Mouse (Mus musculus) layer of hippocampus, postnatal 25 days (tissue): Measurements from ENCODE around the gene Apeh. TPM values are rescaled to one million over a fixed set of nuclear protein-coding genes. Genes with fewer than 3 reads are reported as not detected.

ENCODE experiments used
- DNase-seq, 2 experiments: peaks; one replicate each; pipeline ENCODE4 v3.0.0; 2022; ENCODE audit warnings: mixed read lengths in 2 of 2, low spot score in 1 of 2; ENCODE audit errors: extremely low spot score in 1 of 2
- total RNA-seq, 2 experiments: library from RNA; stranded (reverse); gene quantifications; 2 replicates each; pipeline ENCODE4 v1.2.3; 2021

Apeh gene
- total RNA-seq, 2 experiments from 2014 or later = 32.0 to 32.7 TPM

GRCm38 (mm10) chr9:108121170-108121969, 27.0 kb upstream of the Apeh start:
- DNase-seq = no peak

- no peak for DNase-seq
Observed at GRCm38 (mm10) chr9:108120671-108121070, 26.3 kb upstream of the Apeh start.

- DNase-seq = no peak
Observed at GRCm38 (mm10) chr9:108119891-108120411, 25.5 kb upstream of the Apeh start.

- no peak for DNase-seq
Observed at GRCm38 (mm10) chr9:108117143-108117542, 22.7 kb upstream of the Apeh start.

GRCm38 (mm10) chr9:108115290-108116077, 21.1 kb upstream of the Apeh start:
- no peak for DNase-seq

- DNase-seq = no peak
Observed at GRCm38 (mm10) chr9:108112719-108113340, 18.4 kb upstream of the Apeh start.

GRCm38 (mm10) chr9:108111593-108112121, 17.3 kb upstream of the Apeh start:
- DNase-seq = no peak

- DNase-seq = no peak
Observed at GRCm38 (mm10) chr9:108111101-108111592, 16.7 kb upstream of the Apeh start.

GRCm38 (mm10) chr9:108110160-108110559, 15.8 kb upstream of the Apeh start:
- no peak for DNase-seq

GRCm38 (mm10) chr9:108107867-108108266, 13.5 kb upstream of the Apeh start:
- no peak for DNase-seq

- DNase-seq = no peak
Observed at GRCm38 (mm10) chr9:108106090-108106489, 11.7 kb upstream of the Apeh start.

GRCm38 (mm10) chr9:108105549-108105863, 11.1 kb upstream of the Apeh start:
- no peak for DNase-seq

GRCm38 (mm10) chr9:108104766-108105548, 10.6 kb upstream of the Apeh start:
- no peak for DNase-seq

- DNase-seq = no peak
Observed at GRCm38 (mm10) chr9:108099619-108100018, 5.2 kb upstream of the Apeh start.

GRCm38 (mm10) chr9:108095949-108096712, 1.7 kb upstream of the Apeh start:
- DNase-seq = no peak

- DNase-seq = peak in 1 of 2 experiments; percentile 61
Observed at GRCm38 (mm10) chr9:108095518-108095917, 1.1 kb upstream of the Apeh start.

GRCm38 (mm10) chr9:108094998-108095411, 599 bp upstream of the Apeh start:
- no peak for DNase-seq

- no peak for DNase-seq
Observed at GRCm38 (mm10) chr9:108093586-108093985, 820 bp downstream of the Apeh start.

- DNase-seq = no peak
Observed at GRCm38 (mm10) chr9:108090611-108091120, 3.7 kb downstream of the Apeh start.
